Mouse (Mus musculus) CD8-positive naive resting alpha-beta T cell, adult 2 months (primary cell): ENCODE measurements around the gene Orm2.

ENCODE experiments used
- DNase-seq, 2 experiments: peaks; one replicate each; pipeline ENCODE4 v3.0.0; 2022; ENCODE audit warnings: low read depth in 2 of 2, low spot score in 2 of 2

Orm2 gene

DNA sequence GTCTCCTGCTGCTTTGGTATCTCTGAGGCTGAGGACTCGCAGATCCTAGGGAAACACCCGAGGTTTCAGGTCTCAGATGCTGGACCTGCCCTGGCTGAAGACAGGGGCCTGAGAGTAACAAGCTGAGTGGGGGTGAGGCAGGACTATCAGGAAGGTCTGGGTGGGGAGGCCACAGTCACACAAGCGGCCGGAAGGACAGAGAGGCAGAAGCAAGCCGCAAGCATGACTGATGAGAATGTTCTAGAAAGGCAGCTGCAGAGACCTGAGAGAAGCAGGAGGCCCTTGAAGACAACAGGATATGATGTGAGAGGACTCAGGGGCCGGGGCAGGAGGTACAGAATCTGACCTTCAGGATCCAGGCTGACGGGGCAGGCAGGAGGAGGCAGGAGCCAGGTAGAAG is 42.0 kb downstream of the Orm2 start:
- DNase-seq, result no peak

- DNase-seq, result no peak
Measured at GRCm38 (mm10) chr4:63405051-63405450, 42.8 kb downstream of the Orm2 start.

- no peak for DNase-seq
Measured at GRCm38 (mm10) chr4:63405683-63406082, 43.4 kb downstream of the Orm2 start.

- DNase-seq, result no peak
Measured at GRCm38 (mm10) chr4:63408247-63408646, 46.0 kb downstream of the Orm2 start.

DNA sequence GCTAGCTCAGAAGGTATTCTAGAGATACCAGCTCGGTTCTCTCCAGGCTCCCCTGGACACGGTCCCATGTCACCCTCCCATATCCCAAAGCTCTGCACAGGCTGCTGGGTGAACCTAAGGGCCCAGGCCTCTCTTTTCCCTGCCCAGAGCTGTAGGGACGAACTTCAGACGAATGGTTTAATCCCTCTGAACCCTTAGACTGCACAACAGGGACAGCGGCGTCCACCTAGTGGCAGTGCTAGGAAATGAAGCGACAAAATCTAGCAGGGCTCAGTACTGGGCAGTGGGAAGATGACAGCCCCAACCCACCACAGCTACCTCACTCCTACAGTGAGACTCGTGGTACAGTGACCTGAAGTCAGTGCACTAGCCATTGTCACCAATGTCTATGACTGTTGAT is 46.4 kb downstream of the Orm2 start:
- peak in 1 of 2 experiments; percentile 59 for DNase-seq

GRCm38 (mm10) chr4:63409317-63409907 is 47.2 kb downstream of the Orm2 start:
- DNase-seq, result no peak

DNA sequence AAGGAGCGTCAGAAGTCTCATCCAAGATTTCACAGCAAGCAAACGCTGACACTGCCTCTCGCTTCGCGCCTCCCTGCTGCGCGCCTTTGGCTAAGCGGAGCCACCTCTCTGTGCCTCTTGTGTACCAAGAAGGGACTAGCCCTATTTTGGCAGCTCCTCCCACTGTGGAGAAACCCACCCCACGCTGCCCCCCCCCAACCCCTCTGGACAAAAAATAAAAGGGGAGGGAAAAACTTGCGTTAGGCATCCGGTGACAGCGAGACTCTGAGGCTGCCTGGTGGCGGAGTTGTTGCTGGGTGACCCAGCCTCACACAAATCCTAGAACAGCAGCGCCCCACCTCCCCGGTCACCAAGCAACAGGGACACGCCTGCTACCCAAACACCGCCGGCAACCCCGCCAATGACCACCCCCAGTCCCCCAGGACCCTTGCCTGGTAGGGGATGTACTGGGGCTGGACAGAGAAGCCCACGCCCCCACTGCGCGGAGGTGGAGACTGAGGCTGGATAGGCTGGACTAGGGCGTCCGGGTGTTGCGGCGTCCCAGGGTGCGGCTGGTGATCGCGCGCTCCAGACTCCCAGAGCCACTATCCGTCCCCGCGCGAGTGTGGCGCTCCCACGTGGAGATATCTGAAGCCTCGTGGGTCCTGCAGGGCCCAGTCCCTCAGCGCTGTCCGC is 47.8 kb downstream of the Orm2 start:
- peak; percentile 72 to 77 for DNase-seq

- peak; percentile 84 to 90 for DNase-seq
Measured at GRCm38 (mm10) chr4:63410583-63410934, 48.3 kb downstream of the Orm2 start.

- DNase-seq, result no peak
Measured at GRCm38 (mm10) chr4:63411222-63411621, 49.0 kb downstream of the Orm2 start.

DNA sequence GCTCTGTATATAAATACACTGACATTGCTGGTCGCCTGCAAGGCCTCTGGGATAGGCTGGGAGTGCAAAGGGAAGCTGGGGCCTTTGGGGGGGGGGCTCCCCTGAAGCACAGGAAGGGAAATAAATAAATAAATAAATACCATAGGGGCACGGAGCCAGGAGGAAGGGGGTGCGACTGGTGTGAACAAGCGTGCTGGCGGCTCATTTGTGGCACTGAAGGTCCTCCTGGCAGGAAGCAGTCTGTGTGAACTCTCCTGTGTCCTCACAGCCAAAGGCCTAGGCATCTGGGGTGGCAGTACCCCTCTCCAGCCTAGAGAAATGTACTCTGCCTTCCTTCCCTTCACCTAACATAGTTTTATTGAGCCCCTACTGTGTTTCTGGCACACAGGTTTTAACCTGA is 52.7 kb downstream of the Orm2 start:
- no peak for DNase-seq
